Mouse (Mus musculus): ENCODE data around the gene Lrmda.

Gene Lrmda

GRCm38 (mm10) chr14:22968705-22969104 lies 949.2 kb downstream of the Lrmda start:
- DNase-seq = no peak

GRCm38 (mm10) chr14:22986736-22987135 lies 967.2 kb downstream of the Lrmda start:
- no peak for DNase-seq

DNA sequence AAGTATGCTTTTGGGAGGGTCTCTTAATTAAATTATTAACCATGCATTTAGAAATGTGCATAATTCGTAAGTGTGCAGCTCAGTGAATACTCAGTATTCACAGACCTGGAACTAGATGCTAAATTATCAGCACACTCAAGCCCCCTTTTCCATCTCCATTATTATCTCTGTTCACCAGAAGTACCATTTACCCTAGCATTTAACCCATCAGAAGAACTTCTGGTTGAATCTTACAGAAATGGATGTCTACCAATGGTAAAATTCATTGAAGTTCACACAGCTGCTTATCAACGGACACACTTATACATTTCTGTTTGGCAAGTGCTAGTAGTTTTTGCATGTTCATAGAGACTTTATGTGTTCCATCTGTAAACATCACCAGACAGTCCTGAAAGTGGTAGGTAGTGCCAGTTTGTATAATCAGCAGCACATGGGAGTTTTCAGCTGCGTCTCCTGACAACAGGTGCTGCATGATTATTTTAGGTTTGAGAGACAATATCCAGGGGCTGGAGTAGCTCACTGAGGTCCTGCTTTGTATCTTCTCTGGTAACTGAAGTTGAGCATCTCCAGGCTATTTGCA lies 968.7 kb downstream of the Lrmda start:
- DNase-seq = no peak

- DNase-seq = no peak
Measured at GRCm38 (mm10) chr14:22995184-22995935, 975.8 kb downstream of the Lrmda start.

DNA sequence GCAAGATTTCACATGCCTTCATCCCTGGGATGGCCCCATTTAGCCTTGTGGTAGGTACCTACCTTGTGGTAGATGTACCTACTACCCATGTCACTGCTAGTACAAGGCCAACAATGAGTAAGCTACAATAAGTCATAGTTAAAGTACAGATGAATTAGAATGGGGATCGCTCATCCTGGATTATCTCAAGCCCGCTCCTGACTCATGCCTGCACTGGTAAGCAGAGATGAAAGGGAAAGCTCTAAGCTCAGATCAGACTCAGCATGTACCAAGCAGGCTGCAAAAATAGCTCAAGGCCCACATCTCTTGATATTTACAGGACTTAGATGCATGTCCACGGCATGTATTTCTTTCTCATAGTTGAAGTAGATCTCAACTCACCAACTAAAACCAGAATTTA lies 979.4 kb downstream of the Lrmda start:
- no peak for DNase-seq

DNA sequence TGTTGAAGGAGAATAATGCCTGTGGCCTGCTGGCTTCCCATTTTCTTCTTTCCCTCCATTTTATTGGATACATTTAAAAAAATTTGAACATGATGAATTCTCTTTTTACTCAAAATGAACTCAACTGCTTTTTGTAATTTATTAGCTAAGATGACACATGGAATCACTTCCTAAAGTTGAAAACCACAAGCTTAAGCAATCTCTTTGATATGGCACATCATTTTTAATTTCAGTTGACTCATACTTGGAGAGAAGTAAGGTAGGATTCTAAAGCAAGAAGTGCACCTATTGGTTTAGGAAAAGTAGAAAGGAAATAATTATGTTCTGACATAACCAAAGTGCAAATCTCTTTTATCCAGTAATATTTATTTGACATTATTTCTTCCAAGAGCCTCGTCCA lies 992.5 kb downstream of the Lrmda start:
- DNase-seq = no peak

DNA sequence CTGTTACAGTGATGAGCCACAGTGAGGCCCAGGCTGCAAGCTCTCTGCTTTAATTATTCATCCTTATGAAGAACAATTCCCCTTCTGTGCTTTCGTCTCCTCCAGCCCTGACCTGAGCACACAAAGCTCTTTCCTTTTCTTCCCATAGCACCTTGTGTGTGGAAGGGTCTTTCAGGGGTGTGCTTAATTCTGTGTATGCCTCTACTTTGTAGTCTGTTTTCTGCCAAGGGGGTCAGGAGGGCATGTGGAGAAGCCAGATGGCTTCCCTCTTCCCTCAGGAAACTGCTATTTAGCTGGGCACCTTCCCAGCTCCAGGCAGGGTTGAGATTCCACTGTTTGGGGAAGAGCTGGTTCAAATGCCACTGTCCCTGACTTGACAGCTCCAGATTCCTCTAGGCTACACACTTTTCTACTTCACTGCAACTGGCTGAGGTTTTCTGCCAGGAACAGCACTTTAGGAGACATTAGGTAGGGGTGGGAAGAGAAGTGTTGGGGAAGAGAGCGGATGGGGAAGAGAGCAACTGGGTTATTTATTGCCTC lies 995.3 kb downstream of the Lrmda start:
- DNase-seq = peak; percentile 75 to 84

GRCm38 (mm10) chr14:23015321-23016067 lies 996.0 kb downstream of the Lrmda start:
- no peak for DNase-seq

- peak; percentile 11 to 27 for DNase-seq
Measured at GRCm38 (mm10) chr14:23016068-23016611, 996.6 kb downstream of the Lrmda start.

DNA sequence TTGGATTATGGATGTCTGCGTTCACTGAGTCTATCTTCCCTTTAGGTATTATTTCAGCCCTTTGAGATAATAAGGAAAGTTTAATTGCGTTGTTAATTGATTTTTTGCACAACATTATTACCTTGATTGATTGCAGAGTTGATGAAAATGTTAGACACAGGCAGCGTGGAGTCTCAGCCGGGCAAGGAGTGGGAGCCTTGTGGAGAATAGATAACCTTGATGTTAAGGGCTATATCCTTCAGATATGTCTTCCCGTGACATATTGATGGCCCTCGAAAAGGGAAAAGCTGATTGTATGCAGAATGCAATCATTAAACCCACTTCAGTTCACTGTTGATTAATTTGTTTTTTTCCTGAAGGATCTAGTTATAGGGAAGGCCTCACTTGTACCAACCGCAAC lies 1021.5 kb downstream of the Lrmda start:
- no peak for DNase-seq

DNA sequence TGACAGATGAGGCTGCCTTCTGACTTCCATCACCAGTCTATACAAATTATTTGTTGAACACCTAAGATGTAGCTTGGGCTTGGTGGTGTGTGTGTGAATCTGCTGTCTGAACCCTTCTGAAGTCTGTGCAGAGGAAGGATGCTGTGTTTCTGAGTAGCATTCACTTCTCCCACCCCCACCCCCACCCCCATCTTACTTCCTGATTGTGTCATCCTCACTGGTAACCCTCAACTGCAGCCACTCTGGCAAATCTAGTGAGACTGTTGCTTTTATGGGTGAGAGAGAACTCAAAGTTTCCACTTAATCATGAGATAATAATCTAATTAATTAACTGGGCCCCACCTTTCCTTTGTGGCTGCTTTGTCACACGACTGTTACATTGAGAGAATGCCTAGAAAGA lies 1025.8 kb downstream of the Lrmda start:
- DNase-seq = no peak

DNA sequence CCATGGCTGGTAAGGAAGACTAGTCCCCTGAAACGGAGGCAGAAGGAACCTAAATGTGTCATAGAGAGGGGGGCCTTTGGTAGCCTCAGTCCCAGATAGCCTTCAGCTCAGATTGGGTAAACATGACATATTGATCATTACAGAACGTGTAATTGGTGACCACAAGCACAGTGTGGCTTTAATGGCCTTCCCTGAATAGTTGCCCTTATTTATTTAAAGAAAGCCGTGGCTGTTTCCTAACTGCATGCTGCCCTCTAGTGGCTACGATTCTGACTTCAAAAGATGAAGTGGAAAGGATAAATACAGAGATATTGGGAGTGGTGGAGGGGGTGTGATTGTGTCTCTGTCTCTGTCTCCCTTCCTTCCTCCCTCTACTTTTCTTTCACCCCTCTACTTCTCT lies 1026.8 kb downstream of the Lrmda start:
- peak; percentile 59 to 83 for DNase-seq

GRCm38 (mm10) chr14:23051441-23051840 lies 1031.9 kb downstream of the Lrmda start:
- DNase-seq = no peak

GRCm38 (mm10) chr14:23052833-23053592 lies 1033.5 kb downstream of the Lrmda start:
- peak; percentile 20 to 32 for DNase-seq

DNA sequence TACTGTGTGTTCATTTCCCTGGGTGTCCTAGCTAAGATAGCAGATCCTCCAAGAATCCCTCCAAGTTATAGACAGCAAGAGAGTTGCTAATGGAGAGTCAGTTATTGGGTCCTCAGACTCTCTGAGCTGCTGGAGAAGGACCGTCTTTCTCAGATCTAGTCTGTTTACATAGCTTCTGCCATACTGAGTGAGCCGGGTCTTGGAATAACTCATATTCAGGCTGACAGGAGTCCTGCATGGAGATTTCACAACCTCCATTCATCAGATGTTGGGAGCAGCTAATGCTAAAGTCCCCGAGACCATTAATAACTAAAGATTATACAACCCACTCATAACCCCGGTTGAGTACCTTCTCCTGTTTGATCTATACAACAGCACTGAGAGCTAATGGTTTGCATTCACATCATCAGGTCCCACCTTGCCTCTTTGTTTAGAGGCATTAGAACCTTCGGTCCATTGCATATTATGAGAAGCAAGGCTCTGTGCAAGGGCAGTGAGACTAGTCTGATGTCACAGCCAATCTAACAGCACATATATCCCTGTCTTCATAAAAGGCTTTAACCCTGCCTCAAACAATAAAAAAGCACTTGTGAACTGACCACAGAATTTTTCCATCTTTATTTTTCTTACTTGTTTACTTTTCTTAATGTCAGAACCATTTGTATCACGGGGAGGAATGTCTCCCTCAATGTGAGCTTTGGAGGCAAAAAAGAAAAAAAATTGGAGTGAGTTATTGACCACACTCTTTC lies 1037.9 kb downstream of the Lrmda start:
- no peak for DNase-seq

GRCm38 (mm10) chr14:23057987-23058386 lies 1038.5 kb downstream of the Lrmda start:
- no peak for DNase-seq

GRCm38 (mm10) chr14:23078719-23079118 lies 1059.2 kb downstream of the Lrmda start:
- no peak for DNase-seq

DNA sequence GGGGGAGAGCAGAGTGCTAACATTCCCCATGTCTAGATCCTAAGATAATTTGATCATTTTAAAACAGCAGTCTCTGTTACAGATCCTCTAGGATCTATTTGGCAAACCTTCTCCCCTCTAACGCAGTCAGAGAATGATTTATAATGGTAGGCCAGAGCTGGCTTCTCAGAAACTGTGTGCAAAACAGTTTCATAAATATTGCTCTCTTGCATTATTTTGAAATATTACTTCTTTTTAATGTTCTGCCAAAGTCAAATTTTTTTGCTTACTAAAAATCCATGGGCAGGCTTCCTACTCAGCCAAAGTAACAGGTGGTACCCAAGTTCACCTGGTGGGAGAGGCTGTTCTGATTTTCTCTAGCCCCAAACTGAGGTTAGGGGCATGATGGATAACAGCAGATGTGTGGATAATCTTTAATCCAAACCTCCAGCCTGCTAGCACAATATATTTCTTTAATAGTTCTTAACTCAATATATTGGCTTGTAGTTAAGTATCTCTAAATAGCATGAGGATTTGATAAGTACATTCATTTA lies 1064.8 kb downstream of the Lrmda start:
- no peak for DNase-seq

GRCm38 (mm10) chr14:23084797-23085196 lies 1065.3 kb downstream of the Lrmda start:
- DNase-seq = no peak

DNA sequence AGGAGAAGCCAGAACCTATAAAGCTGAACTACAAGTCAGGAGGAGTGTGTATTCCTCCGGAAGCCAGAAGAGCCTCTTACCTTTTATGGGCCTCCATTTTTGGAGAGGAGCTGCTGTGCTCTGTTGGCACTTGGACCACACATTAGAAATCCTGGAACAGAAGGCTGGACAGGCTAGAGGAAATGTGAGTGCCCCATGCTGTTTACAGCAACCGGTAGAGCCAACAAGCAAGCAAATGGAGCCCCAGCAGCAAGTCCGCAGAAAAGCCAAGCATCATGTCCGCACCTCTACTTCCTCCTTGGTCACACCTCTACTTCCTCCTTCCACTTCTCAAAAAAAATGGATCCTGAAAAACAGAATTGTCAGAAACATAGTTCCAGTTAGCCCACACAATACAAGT lies 1073.8 kb downstream of the Lrmda start:
- peak; percentile 72 to 78 for DNase-seq

GRCm38 (mm10) chr14:23094546-23095157 lies 1075.1 kb downstream of the Lrmda start:
- DNase-seq = no peak

Measured in cerebellum, postnatal 25 days (tissue).